Mouse (Mus musculus) kidney, adult 2 months (tissue): ENCODE measurements around the gene Cers5. TPM values are rescaled to one million over a fixed set of nuclear protein-coding genes. Genes with fewer than 3 reads are reported as not detected.
A peak's percentile ranks its signal among the peaks of the same experiment; 100 is the strongest.
"Not testable (repeated sequence)": the region's sequence is repeated elsewhere in the genome, so short reads cannot be mapped to it uniquely, and the experiment has no call there.

ENCODE experiments used
- DNase-seq: peaks from one replicate; pipeline ENCODE4 v3.0.0; 2021
- H3K27ac ChIP-seq: fragments of 200-500 bp; 2 replicates; pipeline ENCODE4 v1.5.1; 2012; ENCODE audit warnings: low read depth, low read length, control low read depth, inconsistent platforms; ENCODE audit not compliant: insufficient read depth
- H3K27me3 ChIP-seq: fragments of 200-500 bp; replicated peaks from 2 replicates; pipeline ENCODE4 v1.6.1; 2012; ENCODE audit warnings: mild to moderate bottlenecking, moderate library complexity, low read length, inconsistent platforms; ENCODE audit not compliant: control insufficient read depth, insufficient read depth
- H3K36me3 ChIP-seq: fragments of 200-500 bp; 2 replicates; pipeline ENCODE4 v1.6.1; 2012; ENCODE audit warnings: mild to moderate bottlenecking, moderate library complexity, low read length, inconsistent platforms; ENCODE audit not compliant: control insufficient read depth, insufficient read depth
- H3K4me1 ChIP-seq: fragments of 200-500 bp; 2 replicates; pipeline ENCODE4 v1.6.1; 2011; ENCODE audit warnings: low read length; ENCODE audit not compliant: control insufficient read depth, insufficient read depth
- H3K4me3 ChIP-seq: fragments of 200-500 bp; 2 replicates; pipeline ENCODE4 v1.5.1; 2011; ENCODE audit warnings: mild to moderate bottlenecking, low read depth, low read length, control low read depth; ENCODE audit not compliant: insufficient read depth
- CTCF ChIP-seq: fragments of 200-500 bp; conservative IDR thresholded peaks from 2 replicates; pipeline ENCODE4 v1.5.1; 2011; ENCODE audit warnings: low read depth, mild to moderate bottlenecking, control low read depth, low read length, moderate library complexity, mixed read lengths; ENCODE audit not compliant: insufficient read depth, insufficient read length
- POLR2A ChIP-seq: fragments of 200-500 bp; IDR thresholded peaks from one replicate; pipeline ENCODE4 v1.6.1; 2011; ENCODE audit warnings: low read depth, low read length, control low read depth
- WGBS: fragments of 180-500 bp; shearing (Covaris S2); methylation state at CpG from one replicate; pipeline ENCODE4 v1.1.7; 2018; 5-methylcytosine and 5-hydroxymethylcytosine counted together
- polyA plus RNA-seq: library from polyadenylated mRNA; depleted of rRNA; stranded (reverse); fragments of >200 nt; gene quantifications from 2 replicates; pipeline ENCODE4 v1.2.3, GENCODE M21; 2012; rRNA removed

Cers5 gene
- polyA plus RNA-seq, result 28.7 and 31.8 TPM in 2 replicates

DNA sequence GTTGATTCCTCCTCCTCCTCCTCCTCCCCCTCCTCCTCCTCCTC lies at the start of gene Cers5:
Gene Cers5 (minus strand): TSS at position 5 of the 44 bp plus-strand sequence.
- H3K36me3 ChIP-seq, result not testable (repeated sequence)

DNA sequence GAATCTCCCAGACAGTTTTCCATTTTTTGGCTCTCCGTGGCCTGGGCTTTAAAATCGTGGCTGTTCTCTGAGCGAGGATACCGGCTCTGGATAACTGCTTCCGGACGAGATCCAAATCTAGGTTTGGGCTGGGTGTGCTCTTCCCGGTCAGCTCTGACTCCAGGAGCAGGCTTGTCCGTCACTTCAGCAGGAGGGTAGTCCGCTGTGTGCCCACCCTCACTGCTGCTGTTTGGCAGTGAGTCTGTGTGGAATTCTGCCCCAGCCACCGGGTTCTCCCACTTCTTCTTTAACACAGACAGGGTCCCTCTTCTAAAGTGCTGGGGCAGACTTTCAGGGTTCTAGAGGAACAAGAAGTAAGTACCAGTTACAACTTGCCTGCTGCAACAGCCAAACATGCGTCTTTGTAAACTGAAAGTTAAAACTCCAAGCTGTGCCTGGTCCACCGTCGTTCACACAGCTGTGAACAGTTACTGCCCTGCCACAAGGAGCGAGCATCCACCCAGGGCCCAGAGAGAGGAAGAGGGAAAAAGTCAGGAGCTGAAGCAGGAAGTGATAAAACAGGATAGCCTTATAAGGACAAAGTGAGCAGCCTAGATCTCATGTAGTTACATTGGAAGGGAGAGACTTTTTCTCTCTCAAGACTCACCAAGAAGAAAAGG lies 47.1 kb upstream of the Cers5 start:
- Histone ChIP-seq H3K4me1 (peaks cover 7% of the 10 kb centered on the region), H3K4me3 (peak overlapping the region; percentile 79), H3K27ac (peak overlapping the region; percentile 84), H3K27me3 (no peaks in the 10 kb centered on the region), H3K36me3 (no peaks in the 10 kb centered on the region; the same call in 1 of the 2 replicates)
- 41% methylated on average over 14 of the region's 14 CpGs for WGBS
- TF ChIP-seq POLR2A, result peak; percentile 44
- no peak for TF ChIP-seq CTCF
- peak; percentile 64 for DNase-seq

More for the DNA sequence above, at the start of gene Cers5:
- not testable (repeated sequence) for H3K27me3 ChIP-seq, H3K4me1 ChIP-seq, DNase-seq
- H3K27ac ChIP-seq, result peak within 1 kb of the TSS; percentile 72
- H3K4me3 ChIP-seq, result peak within 1 kb of the TSS; percentile 92

DNA sequence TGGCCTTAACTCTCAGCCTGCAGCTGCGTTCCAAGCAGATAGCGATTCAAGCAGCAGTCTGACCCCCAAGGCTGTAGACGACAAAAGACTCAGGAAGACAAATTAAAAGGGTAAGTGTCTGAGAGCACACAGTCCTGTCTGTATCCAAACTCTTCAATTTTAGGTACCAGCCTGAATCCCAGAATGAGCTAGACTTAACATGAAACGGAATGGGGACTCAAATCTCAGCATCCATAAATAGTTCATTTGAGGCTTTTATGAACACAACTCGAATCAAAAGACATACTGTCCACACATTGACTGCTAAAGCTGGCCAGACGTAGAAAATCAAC lies 46.4 kb upstream of the Cers5 start:
- H3K36me3 ChIP-seq, result no peaks in the 10 kb centered on the region; the same call in 1 of the 2 replicates
- no peak for DNase-seq
- no peak for TF ChIP-seq CTCF
- no peak for TF ChIP-seq POLR2A
- peaks cover 7% of the 10 kb centered on the region for H3K4me1 ChIP-seq
- peak overlapping the region; percentile 84 for H3K27ac ChIP-seq
- peak overlapping the region; percentile 79 for H3K4me3 ChIP-seq
- no peaks in the 10 kb centered on the region for H3K27me3 ChIP-seq
- 38% methylated on average over 6 of the region's 6 CpGs for WGBS

DNA sequence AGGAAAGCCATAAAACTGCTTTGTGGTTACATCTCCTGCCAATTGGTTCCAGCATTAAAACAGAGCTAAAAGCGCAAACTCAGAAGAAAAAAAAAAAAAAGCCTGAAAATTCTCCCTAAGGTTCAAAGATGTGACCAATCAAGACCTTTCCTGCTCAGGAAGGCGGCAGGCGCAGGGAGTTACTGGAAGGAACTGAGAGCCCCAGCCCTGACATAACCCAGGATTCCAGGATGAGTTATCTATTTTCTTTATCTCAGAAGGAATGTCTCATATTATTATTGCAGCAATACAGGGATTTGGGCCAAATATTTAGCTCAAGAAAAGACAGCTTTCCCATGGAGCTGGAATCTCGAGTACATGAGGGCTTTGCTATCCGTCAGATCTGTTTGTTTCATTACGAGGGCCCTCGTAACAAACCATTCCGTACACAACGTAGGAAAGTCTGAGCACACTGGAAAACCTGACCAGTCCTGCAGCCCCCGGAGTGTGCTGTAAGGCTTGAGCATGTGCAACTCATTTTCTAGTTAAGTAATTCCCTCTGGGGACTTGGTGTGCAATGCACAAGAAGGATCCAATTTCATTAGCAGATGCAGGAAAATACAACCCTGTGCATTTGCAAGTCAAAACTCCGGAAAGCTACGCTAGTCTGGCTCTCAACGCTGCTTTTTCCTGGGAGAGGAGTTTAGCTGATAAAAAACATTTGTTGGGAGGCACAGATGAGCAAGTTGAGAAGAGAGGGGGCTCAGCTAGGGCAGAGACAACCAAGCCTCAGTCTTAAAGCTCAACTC lies 45.8 kb upstream of the Cers5 start:
- WGBS, result 30% methylated on average over 13 of the region's 13 CpGs
- Histone ChIP-seq H3K4me3 (peak overlapping the region; percentile 79), H3K27ac (peak overlapping the region; percentile 84), H3K4me1 (peaks cover 7% of the 10 kb centered on the region), H3K27me3 (no peaks in the 10 kb centered on the region), H3K36me3 (no peaks in the 10 kb centered on the region; the same call in 1 of the 2 replicates)
- TF ChIP-seq POLR2A, result no peak
- TF ChIP-seq CTCF, result no peak
- peak; percentile 82 for DNase-seq

DNA sequence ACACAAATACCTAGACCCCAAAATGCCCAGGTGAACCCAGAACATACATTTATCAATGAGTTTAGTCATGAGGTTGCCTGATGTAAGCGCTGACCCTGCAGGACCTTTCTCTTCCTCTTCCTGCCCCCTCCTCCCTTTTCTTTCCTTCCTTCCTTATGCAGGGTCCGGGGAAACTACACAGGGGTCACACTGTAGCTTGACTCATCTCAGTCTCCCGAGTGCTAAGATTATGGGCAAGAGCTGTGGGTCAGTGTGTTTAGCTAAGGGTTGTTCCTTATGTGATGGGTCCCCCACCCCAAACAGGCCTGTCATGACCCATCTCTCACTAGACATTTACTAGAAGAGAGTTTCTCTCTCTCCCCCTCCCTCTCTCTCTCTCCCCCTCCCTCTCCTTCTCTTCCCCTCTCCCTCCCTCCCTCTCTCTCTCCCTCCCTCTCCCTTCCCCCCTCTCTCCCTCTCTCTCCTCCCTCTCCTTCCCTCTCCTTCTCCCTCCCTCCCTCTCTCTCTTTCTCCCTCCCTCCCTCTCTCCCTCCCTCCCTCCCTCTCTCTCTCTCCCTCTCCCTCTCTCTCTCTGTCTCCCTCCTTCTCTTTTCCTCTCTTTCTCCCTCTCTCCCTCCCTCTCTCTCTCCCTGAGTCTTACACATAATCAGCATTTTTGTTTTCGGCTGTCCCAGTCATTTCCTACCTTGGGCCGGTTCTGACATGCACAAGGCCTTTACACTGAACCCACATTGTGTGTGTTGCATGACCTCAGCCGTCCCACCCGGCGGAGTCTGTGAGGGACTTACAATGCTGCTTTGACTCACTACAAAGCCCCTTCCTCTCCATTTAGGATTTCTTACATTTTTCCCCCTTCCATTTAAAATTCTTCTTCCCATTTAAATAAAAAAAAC lies 44.9 kb upstream of the Cers5 start:
- WGBS, result 40% methylated on average over 8 of the region's 8 CpGs
- DNase-seq, result no peak
- TF ChIP-seq CTCF, result no peak
- H3K4me1 ChIP-seq, result peaks cover 4% of the 10 kb centered on the region
- peak overlapping the region; percentile 42 for H3K4me3 ChIP-seq
- no peaks in the 10 kb centered on the region; the same call in 1 of the 2 replicates for H3K36me3 ChIP-seq
- no peaks in the 10 kb centered on the region for H3K27me3 ChIP-seq
- H3K27ac ChIP-seq, result peak overlapping the region; percentile 66

DNA sequence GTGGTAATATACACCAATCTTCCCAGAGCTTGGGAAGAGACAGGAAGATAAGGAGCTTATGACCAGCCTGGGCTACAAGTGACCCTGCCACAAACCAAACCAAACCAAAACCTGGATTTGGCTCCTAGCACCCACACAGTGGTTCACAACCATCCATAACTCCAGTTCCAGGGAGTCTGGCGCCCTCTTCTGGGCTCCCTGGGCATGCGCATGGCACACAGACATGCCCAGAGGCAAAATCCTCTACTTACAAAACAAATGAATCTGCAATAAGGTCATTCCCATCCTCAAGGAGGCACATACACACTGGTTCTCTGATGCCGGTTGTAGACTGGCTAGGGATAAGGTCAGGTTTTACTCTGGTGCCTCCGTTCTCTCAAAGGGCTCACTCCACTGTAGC lies 43.3 kb upstream of the Cers5 start:
- 95% methylated on average over 4 of the region's 4 CpGs for WGBS
- Histone ChIP-seq H3K27ac (no peak overlapping the region), H3K36me3 (no peaks in the 10 kb centered on the region; the same call in 1 of the 2 replicates), H3K27me3 (no peaks in the 10 kb centered on the region), H3K4me3 (no peak overlapping the region), H3K4me1 (peaks cover 6% of the 10 kb centered on the region; the same call in 1 of the 2 replicates)
- no peak for DNase-seq
- TF ChIP-seq POLR2A, result no peak
- peak; percentile 35; the same call in 1 of the 2 replicates for TF ChIP-seq CTCF

DNA sequence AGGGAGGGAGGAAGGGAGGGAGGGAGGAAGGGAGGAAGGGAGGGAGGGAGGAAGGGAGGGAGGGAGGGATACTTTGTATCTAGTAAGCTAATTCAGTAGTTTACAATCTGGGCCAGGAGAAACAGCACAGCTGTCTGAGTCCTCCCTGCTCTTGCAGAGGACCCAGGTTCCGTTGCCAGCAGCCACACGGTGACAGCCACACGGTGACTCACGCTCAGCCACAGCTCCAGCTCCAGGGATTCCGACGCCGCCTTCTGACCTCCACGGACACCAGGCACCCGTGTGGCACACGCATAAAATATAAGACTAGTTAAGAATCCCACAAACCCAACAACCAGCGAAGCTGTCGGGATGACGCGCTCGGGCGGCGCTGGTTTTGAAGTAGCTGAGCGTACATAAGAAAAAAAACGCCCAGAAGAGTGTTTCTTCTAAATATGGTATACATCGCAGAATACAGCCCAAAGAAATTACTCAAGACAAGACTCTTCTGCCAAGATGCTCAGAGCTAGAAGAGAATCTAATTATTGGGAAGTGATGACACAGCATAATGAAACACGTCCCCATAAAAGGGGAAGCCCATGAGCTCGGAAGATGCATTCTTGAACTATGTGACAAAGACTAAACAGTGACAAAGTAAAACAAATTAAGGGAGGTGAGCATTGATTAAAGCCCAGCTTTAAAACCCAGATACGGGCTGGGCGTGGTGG lies 42.0 kb upstream of the Cers5 start:
- Histone ChIP-seq H3K36me3 (no peaks in the 10 kb centered on the region; the same call in 1 of the 2 replicates), H3K4me3 (no peak overlapping the region), H3K27ac (no peak overlapping the region), H3K4me1 (peaks cover 6% of the 10 kb centered on the region; the same call in 1 of the 2 replicates), H3K27me3 (no peaks in the 10 kb centered on the region)
- no peak for DNase-seq
- 77% methylated on average over 24 of the region's 24 CpGs for WGBS
- TF ChIP-seq CTCF (no peak), POLR2A (no peak)
